Mouse (Mus musculus): ENCODE measurements at regions not wholly inside any gene's neighbourhood (a gene's known extent, or its start where the extent isn't known, plus 50 kb on each side); places are given as distances from the start of the nearest gene placed in this dataset.

DNA sequence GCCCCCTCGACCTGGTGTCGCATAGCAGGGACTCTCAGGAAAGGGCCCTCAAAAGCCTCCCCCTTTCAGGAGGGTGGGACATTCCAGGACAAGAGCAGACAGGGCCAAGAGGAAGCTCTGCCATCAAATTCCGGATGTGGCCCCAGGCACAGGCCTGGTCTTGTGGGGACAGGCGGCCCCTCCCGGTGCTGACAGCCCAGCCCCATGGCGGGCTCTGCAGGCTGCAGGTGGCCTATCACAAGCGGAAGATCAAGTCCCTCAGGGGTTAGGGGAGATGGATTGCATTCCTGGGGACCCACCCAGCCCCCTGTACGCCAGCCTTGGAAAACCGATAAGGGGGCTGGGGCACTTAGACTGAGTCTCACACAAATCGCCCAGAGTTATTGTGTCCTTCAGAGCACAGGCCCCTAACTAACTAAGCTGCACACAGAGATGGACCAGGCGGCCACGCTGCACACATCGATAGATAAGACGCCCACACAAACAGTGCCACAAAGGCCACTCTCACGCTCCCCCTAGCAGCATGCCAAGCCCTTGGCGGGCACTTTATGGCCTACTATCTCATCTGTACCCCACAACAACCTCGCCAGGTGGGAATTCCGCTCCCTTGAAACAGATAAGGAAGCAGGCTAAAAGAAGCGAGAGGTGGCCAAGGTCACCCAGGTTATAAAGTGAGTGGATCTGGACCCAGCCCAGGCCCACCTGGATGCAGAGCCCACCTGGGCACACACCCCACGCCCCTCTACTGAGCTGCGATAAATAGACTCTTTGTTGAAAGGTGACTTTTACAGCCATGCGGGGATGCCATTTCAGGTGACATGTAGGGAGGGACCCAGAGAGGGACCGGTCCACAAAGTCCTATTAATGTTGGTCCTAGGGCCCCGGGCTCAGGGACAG, 55.5 kb downstream of the Gm5294 start:
- ATAC-seq (ENCODE audit: low FRiP score, low read depth), result 0 out of 2 replicates have a peak, but pooled peaks have one; percentile 64

DNA sequence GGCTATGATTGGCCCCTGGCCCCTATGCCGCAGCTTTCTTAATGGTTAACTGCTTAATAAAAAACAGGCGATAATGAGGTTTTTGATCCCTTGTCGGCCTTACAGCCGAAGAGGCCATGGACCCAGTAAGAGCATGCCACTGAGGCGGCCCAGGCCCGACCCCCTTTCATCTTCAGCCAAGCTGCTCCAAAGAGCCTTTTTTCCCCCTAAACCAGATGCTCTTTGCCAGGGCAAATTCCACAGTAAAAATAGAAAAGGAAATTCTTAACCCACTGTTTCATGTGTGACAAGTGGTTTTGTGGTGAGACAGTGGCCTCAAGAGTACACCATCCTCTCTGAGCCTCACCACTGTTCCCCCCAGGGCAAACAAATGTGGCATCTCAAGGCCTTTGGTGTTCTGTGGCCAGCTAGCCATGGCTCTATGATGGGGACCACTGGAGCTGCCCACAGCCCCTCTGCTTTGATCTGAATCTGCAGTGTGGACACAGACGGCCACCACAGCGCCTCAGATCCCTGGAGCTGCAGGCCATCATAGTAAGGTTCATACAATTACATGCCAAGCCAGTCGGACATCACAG, 61.9 kb downstream of the Gm5294 start:
- Histone ChIP-seq H3K4me3 (no peak overlapping the region), H3K9ac (no peak overlapping the region), H3K27me3 (no peaks in the 10 kb centered on the region), H3K36me3 (no peaks in the 10 kb centered on the region), H3K9me3 (no peaks in the 10 kb centered on the region), H3K4me1 (peaks cover 13% of the 10 kb centered on the region), H3K4me2 (replicated peaks) (no peak overlapping the region), H3K27ac (peak overlapping the region; percentile 15; the same call in 1 of the 2 replicates)
- WGBS, result 32% methylated on average over 9 of the region's 9 CpGs
- ATAC-seq (ENCODE audit: low FRiP score, low read depth), result no peak

More for the DNA sequence above, 55.5 kb downstream of the Gm5294 start:
- Histone ChIP-seq H3K36me3 (no peaks in the 10 kb centered on the region), H3K9ac (peak overlapping the region; percentile 43; the same call in 1 of the 2 replicates), H3K27me3 (no peaks in the 10 kb centered on the region), H3K27ac (peak overlapping the region; percentile 22; the same call in 1 of the 2 replicates), H3K4me2 (replicated peaks) (no peak overlapping the region), H3K4me1 (peaks cover 9% of the 10 kb centered on the region), H3K4me3 (no peak overlapping the region), H3K9me3 (no peaks in the 10 kb centered on the region)
- 57% methylated on average over 24 of the region's 24 CpGs for WGBS

DNA sequence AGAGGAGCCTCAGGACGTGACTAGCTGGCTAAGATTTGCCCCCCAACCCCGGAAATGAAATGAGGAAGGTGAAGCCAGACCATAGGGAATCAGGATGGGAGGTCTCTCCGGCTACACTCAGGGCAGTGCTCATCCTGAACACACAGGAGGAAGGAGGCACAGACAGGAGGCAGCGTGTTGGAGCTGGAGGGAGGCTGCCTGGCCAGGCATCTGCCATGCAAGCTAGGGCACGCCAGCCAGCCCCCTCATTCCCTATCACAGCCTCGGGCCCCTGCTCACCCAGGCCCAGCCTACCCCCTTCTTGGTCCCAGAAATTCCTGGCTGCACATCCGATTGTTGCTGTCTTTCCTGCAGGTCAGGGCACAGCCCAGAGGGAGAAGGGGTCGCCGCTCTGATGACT, 63.7 kb downstream of the Gm5294 start:
- H3K4me3 ChIP-seq, result no peak overlapping the region
- no peaks in the 10 kb centered on the region for H3K36me3 ChIP-seq
- WGBS, result 69% methylated on average over 9 of the region's 9 CpGs
- H3K9ac ChIP-seq, result no peak overlapping the region
- H3K4me2 ChIP-seq (replicated peaks), result no peak overlapping the region
- no peak for ATAC-seq (ENCODE audit: low FRiP score, low read depth)
- peaks cover 13% of the 10 kb centered on the region for H3K4me1 ChIP-seq
- H3K9me3 ChIP-seq, result no peaks in the 10 kb centered on the region
- no peaks in the 10 kb centered on the region for H3K27me3 ChIP-seq
- no peak overlapping the region for H3K27ac ChIP-seq

- no peak overlapping the region for H3K4me2 ChIP-seq (replicated peaks)
- H3K4me3 ChIP-seq, result no peak overlapping the region
- no peak overlapping the region for H3K27ac ChIP-seq
- H3K9ac ChIP-seq, result no peak overlapping the region
- peaks cover 12% of the 10 kb centered on the region for H3K4me1 ChIP-seq
- H3K9me3 ChIP-seq, result no peaks in the 10 kb centered on the region
- no peak for ATAC-seq (ENCODE audit: low FRiP score, low read depth)
- H3K27me3 ChIP-seq, result no peaks in the 10 kb centered on the region
- 69% methylated on average over 3 of the region's 3 CpGs for WGBS
- no peaks in the 10 kb centered on the region for H3K36me3 ChIP-seq
Measured at GRCm38 (mm10) chr5:138885905-138886304, 66.0 kb downstream of the Gm5294 start.

GRCm38 (mm10) chr5:138888749-138889148, 68.9 kb downstream of the Gm5294 start:
- Histone ChIP-seq H3K27ac (no peak overlapping the region), H3K27me3 (no peaks in the 10 kb centered on the region), H3K4me2 (replicated peaks) (no peak overlapping the region), H3K36me3 (no peaks in the 10 kb centered on the region), H3K4me3 (no peak overlapping the region), H3K9me3 (no peaks in the 10 kb centered on the region), H3K9ac (no peak overlapping the region), H3K4me1 (no peaks in the 10 kb centered on the region)
- no peak for ATAC-seq (ENCODE audit: low FRiP score, low read depth)
- 61% methylated on average over 9 of the region's 9 CpGs for WGBS

GRCm38 (mm10) chr5:138889760-138890159, 69.9 kb downstream of the Gm5294 start:
- no peaks in the 10 kb centered on the region for H3K36me3 ChIP-seq
- H3K27me3 ChIP-seq, result no peaks in the 10 kb centered on the region
- WGBS, result 78% methylated on average over 5 of the region's 5 CpGs
- H3K4me3 ChIP-seq, result no peak overlapping the region
- H3K4me2 ChIP-seq (replicated peaks), result no peak overlapping the region
- no peak for ATAC-seq (ENCODE audit: low FRiP score, low read depth)
- H3K4me1 ChIP-seq, result no peaks in the 10 kb centered on the region
- H3K27ac ChIP-seq, result no peak overlapping the region
- H3K9ac ChIP-seq, result no peak overlapping the region
- H3K9me3 ChIP-seq, result no peaks in the 10 kb centered on the region

- Histone ChIP-seq H3K36me3 (no peaks in the 10 kb centered on the region), H3K27me3 (no peaks in the 10 kb centered on the region)
Measured at GRCm38 (mm10) chr5:138894496-138894895, 74.6 kb downstream of the Gm5294 start.

GRCm38 (mm10) chr5:138897255-138897654, 77.4 kb downstream of the Gm5294 start:
- Histone ChIP-seq H3K36me3 (no peaks in the 10 kb centered on the region), H3K4me3 (no peak overlapping the region), H3K27me3 (no peaks in the 10 kb centered on the region), H3K4me2 (replicated peaks) (no peak overlapping the region), H3K27ac (no peak overlapping the region), H3K9me3 (no peaks in the 10 kb centered on the region), H3K9ac (no peak overlapping the region), H3K4me1 (peaks cover 8% of the 10 kb centered on the region)
- no peak for ATAC-seq (ENCODE audit: low FRiP score, low read depth)

More at GRCm38 (mm10) chr5:138894496-138894895, 74.6 kb downstream of the Gm5294 start:
- H3K27ac ChIP-seq, result no peak overlapping the region
- no peak for ATAC-seq (ENCODE audit: low FRiP score, low read depth)
- H3K4me2 ChIP-seq (replicated peaks), result no peak overlapping the region
- 90% methylated on average over 13 of the region's 13 CpGs for WGBS
- no peaks in the 10 kb centered on the region for H3K9me3 ChIP-seq
- no peak overlapping the region for H3K9ac ChIP-seq
- H3K4me1 ChIP-seq, result peaks cover 8% of the 10 kb centered on the region
- H3K4me3 ChIP-seq, result no peak overlapping the region

GRCm38 (mm10) chr5:138898440-138898839, 78.6 kb downstream of the Gm5294 start:
- WGBS, result 38% methylated on average over 7 of the region's 7 CpGs
- no peak overlapping the region for H3K9ac ChIP-seq
- no peak overlapping the region for H3K4me2 ChIP-seq (replicated peaks)
- H3K27me3 ChIP-seq, result no peaks in the 10 kb centered on the region
- 0 out of 2 replicates have a peak, but pooled peaks have one; percentile 11 for ATAC-seq (ENCODE audit: low FRiP score, low read depth)
- peaks cover 8% of the 10 kb centered on the region for H3K4me1 ChIP-seq
- H3K36me3 ChIP-seq, result no peaks in the 10 kb centered on the region
- H3K9me3 ChIP-seq, result no peaks in the 10 kb centered on the region
- H3K27ac ChIP-seq, result no peak overlapping the region
- no peak overlapping the region for H3K4me3 ChIP-seq

- no peaks in the 10 kb centered on the region for H3K9me3 ChIP-seq
- H3K36me3 ChIP-seq, result no peaks in the 10 kb centered on the region
- 83% methylated on average over 15 of the region's 15 CpGs for WGBS
- no peak overlapping the region for H3K9ac ChIP-seq
- ATAC-seq (ENCODE audit: low FRiP score, low read depth), result no peak
- no peaks in the 10 kb centered on the region for H3K27me3 ChIP-seq
- no peak overlapping the region for H3K4me3 ChIP-seq
- no peak overlapping the region for H3K27ac ChIP-seq
- no peak overlapping the region for H3K4me2 ChIP-seq (replicated peaks)
- peaks cover 8% of the 10 kb centered on the region for H3K4me1 ChIP-seq
Measured at GRCm38 (mm10) chr5:138900952-138901599, 81.2 kb downstream of the Gm5294 start.

GRCm38 (mm10) chr5:138902316-138902715, 82.4 kb downstream of the Gm5294 start:
- 91% methylated on average over 1 of the region's 1 CpGs for WGBS
- no peak overlapping the region for H3K27ac ChIP-seq
- no peaks in the 10 kb centered on the region for H3K9me3 ChIP-seq
- H3K27me3 ChIP-seq, result no peaks in the 10 kb centered on the region
- H3K36me3 ChIP-seq, result no peaks in the 10 kb centered on the region
- H3K4me1 ChIP-seq, result peaks cover 8% of the 10 kb centered on the region
- ATAC-seq (ENCODE audit: low FRiP score, low read depth), result no peak
- no peak overlapping the region for H3K9ac ChIP-seq
- no peak overlapping the region for H3K4me3 ChIP-seq
- no peak overlapping the region for H3K4me2 ChIP-seq (replicated peaks)
